In genomic region chr12:80668391-80668790, GRCm38 (mm10) we compare ENCODE assay signal across 20 mouse cellular contexts. TPM values are rescaled to one million over a fixed set of nuclear protein-coding genes. Genes with fewer than 3 reads are reported as not detected.
"Had no signal": no experiment of that assay in that cellular context is flagged by ENCODE, and none has a peak within 500 bp of the region (broad histone marks: within the 10 kb centered on the region; RNA-seq: fewer than 3 reads in every experiment).

No protein-coding gene starts in this region.

- H3K4me2 ChIP-seq: lung, embryonic 15.5 days; midbrain, embryonic 12.5 days; neural tube, embryonic 12.5 days had no signal

- H3K27me3 ChIP-seq: lung, embryonic 15.5 days; midbrain, embryonic 12.5 days; neural tube, embryonic 12.5 days had no signal

- H3K9me3 ChIP-seq: lung, embryonic 15.5 days; midbrain, embryonic 10.5 days; midbrain, embryonic 12.5 days; neural tube, embryonic 12.5 days had no signal

- H3K9ac ChIP-seq: liver, embryonic 14.5 days; lung, embryonic 15.5 days; midbrain, embryonic 12.5 days; neural tube, embryonic 12.5 days had no signal

- H3K4me3 ChIP-seq: lung, embryonic 15.5 days; midbrain, embryonic 10.5 days; midbrain, embryonic 12.5 days; neural tube, embryonic 12.5 days had no signal

- H3K27ac ChIP-seq: liver, embryonic 14.5 days; lung, embryonic 15.5 days; midbrain, embryonic 10.5 days; midbrain, embryonic 12.5 days; neural tube, embryonic 12.5 days had no signal

- DNase-seq: lung, adult 2 months; lung, postnatal 14 days; lung, postnatal 36 days; midbrain, embryonic 14.5 days; right cerebral cortex, postnatal 25 days; right cerebral cortex, postnatal 4 days; spleen, adult 18-20 months; thymus, adult 18-20 months; thymus, postnatal 14 days; thymus, postnatal 36 days had no signal

- ATAC-seq: lung, postnatal 0 days had no signal

- H3K4me1 ChIP-seq: lung, embryonic 15.5 days; midbrain, embryonic 10.5 days; midbrain, embryonic 12.5 days; neural tube, embryonic 12.5 days had no signal

RNA-seq across cellular contexts. Expression of gene Plekhd1, which starts 24.0 kb away (rescaled TPM):
- total RNA-seq: megakaryocyte, adult 5-6 weeks; megakaryocyte-erythroid progenitor cell, adult 5-6 weeks; monocyte, adult 5-6 weeks; neutrophil, adult 5-6 weeks had no signal
